Mouse (Mus musculus) kidney, adult 2 months (tissue): ENCODE measurements around the gene Kcnmb4. TPM values are rescaled to one million over a fixed set of nuclear protein-coding genes. Genes with fewer than 3 reads are reported as not detected.

Experiments
- DNase-seq: peaks from one replicate; pipeline ENCODE4 v3.0.0; 2021
- H3K27ac ChIP-seq: fragments of 200-500 bp; 2 replicates; pipeline ENCODE4 v1.5.1; 2012; ENCODE audit warnings: low read depth, low read length, control low read depth, inconsistent platforms; ENCODE audit not compliant: insufficient read depth
- H3K27me3 ChIP-seq: fragments of 200-500 bp; replicated peaks from 2 replicates; pipeline ENCODE4 v1.6.1; 2012; ENCODE audit warnings: mild to moderate bottlenecking, moderate library complexity, low read length, inconsistent platforms; ENCODE audit not compliant: control insufficient read depth, insufficient read depth
- H3K36me3 ChIP-seq: fragments of 200-500 bp; 2 replicates; pipeline ENCODE4 v1.6.1; 2012; ENCODE audit warnings: mild to moderate bottlenecking, moderate library complexity, low read length, inconsistent platforms; ENCODE audit not compliant: control insufficient read depth, insufficient read depth
- H3K4me1 ChIP-seq: fragments of 200-500 bp; 2 replicates; pipeline ENCODE4 v1.6.1; 2011; ENCODE audit warnings: low read length; ENCODE audit not compliant: control insufficient read depth, insufficient read depth
- H3K4me3 ChIP-seq: fragments of 200-500 bp; 2 replicates; pipeline ENCODE4 v1.5.1; 2011; ENCODE audit warnings: mild to moderate bottlenecking, low read depth, low read length, control low read depth; ENCODE audit not compliant: insufficient read depth
- CTCF ChIP-seq: fragments of 200-500 bp; conservative IDR thresholded peaks from 2 replicates; pipeline ENCODE4 v1.5.1; 2011; ENCODE audit warnings: low read depth, mild to moderate bottlenecking, control low read depth, low read length, moderate library complexity, mixed read lengths; ENCODE audit not compliant: insufficient read depth, insufficient read length
- POLR2A ChIP-seq: fragments of 200-500 bp; IDR thresholded peaks from one replicate; pipeline ENCODE4 v1.6.1; 2011; ENCODE audit warnings: low read depth, low read length, control low read depth
- WGBS: fragments of 180-500 bp; shearing (Covaris S2); methylation state at CpG from one replicate; pipeline ENCODE4 v1.1.7; 2018; 5-methylcytosine and 5-hydroxymethylcytosine counted together
- polyA plus RNA-seq: library from polyadenylated mRNA; depleted of rRNA; stranded (reverse); fragments of >200 nt; gene quantifications from 2 replicates; pipeline ENCODE4 v1.2.3, GENCODE M21; 2012

Gene Kcnmb4
- polyA plus RNA-seq, 1 experiment: 1.5 TPM

- no peak for TF ChIP-seq CTCF
- TF ChIP-seq POLR2A: no peak
- Histone ChIP-seq H3K27me3 (no peaks in the 10 kb centered on the region; the same call in 1 of the 2 replicates), H3K27ac (no peak overlapping the region), H3K4me3 (no peak overlapping the region), H3K36me3 (no peaks in the 10 kb centered on the region), H3K4me1 (no peaks in the 10 kb centered on the region)
- 83% methylated on average over 6 of the region's 6 CpGs for WGBS
- no peak for DNase-seq
Observed at GRCm38 (mm10) chr10:116402742-116403425, 70.8 kb downstream of the Kcnmb4 start.

- DNase-seq: no peak
- no peak for TF ChIP-seq CTCF
- TF ChIP-seq POLR2A: no peak
- Histone ChIP-seq H3K27ac (no peak overlapping the region), H3K27me3 (no peaks in the 10 kb centered on the region), H3K4me3 (no peak overlapping the region), H3K36me3 (no peaks in the 10 kb centered on the region), H3K4me1 (no peaks in the 10 kb centered on the region)
- WGBS: 26% methylated on average over 12 of the region's 12 CpGs
Observed at GRCm38 (mm10) chr10:116397973-116398372, 75.7 kb downstream of the Kcnmb4 start.

GRCm38 (mm10) chr10:116397573-116397972 is 76.1 kb downstream of the Kcnmb4 start:
- H3K4me3 ChIP-seq: no peak overlapping the region
- 16% methylated on average over 14 of the region's 14 CpGs for WGBS
- TF ChIP-seq CTCF (no peak), POLR2A (no peak)

GRCm38 (mm10) chr10:116396966-116397365 is 76.7 kb downstream of the Kcnmb4 start:
- Histone ChIP-seq H3K4me1 (no peaks in the 10 kb centered on the region), H3K4me3 (no peak overlapping the region), H3K27ac (no peak overlapping the region), H3K36me3 (no peaks in the 10 kb centered on the region), H3K27me3 (no peaks in the 10 kb centered on the region)
- TF ChIP-seq POLR2A (no peak), CTCF (no peak)
- no peak for DNase-seq
- WGBS: 70% methylated on average over 13 of the region's 13 CpGs

More at GRCm38 (mm10) chr10:116397573-116397972, 76.1 kb downstream of the Kcnmb4 start:
- Histone ChIP-seq H3K27ac (no peak overlapping the region), H3K4me1 (no peaks in the 10 kb centered on the region), H3K27me3 (no peaks in the 10 kb centered on the region), H3K36me3 (no peaks in the 10 kb centered on the region)
- DNase-seq: no peak

- TF ChIP-seq CTCF: no peak
- TF ChIP-seq POLR2A: no peak
- WGBS: 75% methylated on average over 5 of the region's 5 CpGs
Observed at GRCm38 (mm10) chr10:116396279-116396678, 77.4 kb downstream of the Kcnmb4 start.

GRCm38 (mm10) chr10:116394585-116394984 is 79.1 kb downstream of the Kcnmb4 start:
- no peak for TF ChIP-seq CTCF
- no peak for TF ChIP-seq POLR2A
- Histone ChIP-seq H3K27me3 (no peaks in the 10 kb centered on the region), H3K4me3 (no peak overlapping the region), H3K4me1 (no peaks in the 10 kb centered on the region), H3K27ac (no peak overlapping the region), H3K36me3 (no peaks in the 10 kb centered on the region)
- DNase-seq: no peak
- WGBS: 56% methylated on average over 4 of the region's 4 CpGs

More at GRCm38 (mm10) chr10:116396279-116396678, 77.4 kb downstream of the Kcnmb4 start:
- Histone ChIP-seq H3K4me3 (no peak overlapping the region), H3K4me1 (no peaks in the 10 kb centered on the region), H3K36me3 (no peaks in the 10 kb centered on the region), H3K27ac (no peak overlapping the region), H3K27me3 (no peaks in the 10 kb centered on the region)
- DNase-seq: no peak

GRCm38 (mm10) chr10:116393790-116394475 is 79.7 kb downstream of the Kcnmb4 start:
- DNase-seq: no peak
- H3K4me1 ChIP-seq: no peaks in the 10 kb centered on the region
- no peaks in the 10 kb centered on the region for H3K27me3 ChIP-seq
- TF ChIP-seq CTCF (no peak), POLR2A (no peak)
- WGBS: 65% methylated on average over 9 of the region's 9 CpGs
- no peak overlapping the region for H3K4me3 ChIP-seq
- H3K36me3 ChIP-seq: no peaks in the 10 kb centered on the region
- no peak overlapping the region for H3K27ac ChIP-seq
